Mouse (Mus musculus) thymus, adult 2 months (tissue): ENCODE data around the gene Tom1. TPM values are rescaled to one million over a fixed set of nuclear protein-coding genes. Genes with fewer than 3 reads are reported as not detected.

ENCODE experiments used
- DNase-seq: peaks from one replicate; pipeline ENCODE4 v3.0.0; 2021
- H3K27ac ChIP-seq: fragments of 200-500 bp; 2 replicates; pipeline ENCODE4 v1.5.1; 2012; ENCODE audit warnings: low read length, control low read depth; ENCODE audit not compliant: control insufficient read depth, insufficient read depth
- H3K27me3 ChIP-seq: fragments of 200-500 bp; 2 replicates; pipeline ENCODE4 v1.6.1; 2012; ENCODE audit warnings: mild to moderate bottlenecking, low read length, moderate library complexity, mixed read lengths; ENCODE audit not compliant: control insufficient read depth, insufficient read depth
- H3K36me3 ChIP-seq: fragments of 200-500 bp; 2 replicates; pipeline ENCODE4 v1.6.1; 2012; ENCODE audit warnings: mild to moderate bottlenecking, low read length, moderate library complexity; ENCODE audit not compliant: control insufficient read depth, insufficient read depth
- H3K4me1 ChIP-seq: fragments of 200-500 bp; replicated peaks from 2 replicates; pipeline ENCODE4 v1.6.1; 2012; ENCODE audit warnings: low read length; ENCODE audit not compliant: control insufficient read depth, insufficient read depth
- H3K4me3 ChIP-seq: fragments of 200-500 bp; 2 replicates; pipeline ENCODE4 v1.5.1; 2012; ENCODE audit warnings: mild to moderate bottlenecking, low read length, control low read depth, moderate library complexity; ENCODE audit not compliant: control insufficient read depth, insufficient read depth
- CTCF ChIP-seq: fragments of 200-500 bp; IDR thresholded peaks from 2 replicates; pipeline ENCODE4 v1.5.1; 2012; ENCODE audit warnings: mild to moderate bottlenecking, control low read depth, low read length, moderate library complexity, borderline replicate concordance; ENCODE audit not compliant: control insufficient read depth, poor library complexity, insufficient read depth; ENCODE audit errors: extremely low read depth
- POLR2A ChIP-seq: fragments of 200-500 bp; IDR thresholded peaks from 2 replicates; pipeline ENCODE4 v1.6.1; 2012; ENCODE audit warnings: mild to moderate bottlenecking, low read length, control low read depth, moderate library complexity; ENCODE audit not compliant: control insufficient read depth, poor library complexity, insufficient read depth; ENCODE audit errors: extremely low read depth
- WGBS: fragments of 180-500 bp; shearing (Covaris S2); methylation state at CpG from one replicate; pipeline ENCODE4 v1.1.7; 2018; 5-methylcytosine and 5-hydroxymethylcytosine counted together
- polyA plus RNA-seq: library from polyadenylated mRNA; depleted of rRNA; stranded (reverse); fragments of >200 nt; gene quantifications from 2 replicates; pipeline ENCODE4 v1.2.3, GENCODE M21; 2012

Tom1 gene
- polyA plus RNA-seq, 1 experiment: 41.9 TPM

DNA sequence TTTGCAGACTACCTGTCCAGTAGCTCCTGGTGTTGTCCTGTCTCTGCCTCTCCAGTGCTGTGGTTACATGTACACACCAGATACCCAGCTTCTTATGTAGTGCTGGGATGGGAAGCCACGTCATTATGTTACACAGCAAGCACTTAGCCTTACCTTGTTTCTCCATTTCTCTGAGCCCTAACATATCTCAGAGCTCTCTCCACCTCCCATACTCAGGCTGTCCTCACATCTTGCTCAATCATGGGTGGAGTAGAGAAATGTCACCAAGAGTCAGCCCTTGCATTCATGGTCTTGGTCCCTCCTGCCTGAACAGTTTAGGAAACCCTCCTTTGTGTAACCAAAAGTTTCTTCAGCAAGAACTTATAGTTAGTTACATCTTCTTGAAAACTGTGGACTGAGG is 6.2 kb downstream of the Tom1 start:
- no peaks in the 10 kb centered on the region for H3K36me3 ChIP-seq
- no peaks in the 10 kb centered on the region for H3K4me1 ChIP-seq
- no peaks in the 10 kb centered on the region for H3K27me3 ChIP-seq
- H3K4me3 ChIP-seq: no peak overlapping the region
- TF ChIP-seq CTCF: no peak
- no peak for TF ChIP-seq POLR2A
- no peak overlapping the region for H3K27ac ChIP-seq
- DNase-seq: no peak
- WGBS: 81% methylated on average over 1 of the region's 1 CpGs

DNA sequence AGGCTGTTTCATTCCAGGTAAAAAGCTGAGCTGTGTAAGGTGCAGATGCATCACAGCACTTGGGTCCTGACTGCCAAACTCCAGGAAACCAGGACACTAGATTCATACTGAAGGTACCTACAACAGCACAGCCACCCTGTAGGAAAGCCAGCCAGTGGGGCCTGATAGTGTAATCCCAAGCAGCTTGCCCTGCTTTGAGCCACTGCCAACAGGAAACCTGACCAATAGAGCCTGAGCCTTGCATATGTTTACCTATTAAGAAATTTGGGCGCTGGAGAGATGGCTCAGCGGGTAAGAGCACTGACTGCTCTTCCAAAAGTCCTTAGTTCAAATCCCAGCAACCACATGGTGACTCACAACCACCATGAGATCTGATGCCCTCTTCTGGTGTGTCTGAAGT is 8.7 kb downstream of the Tom1 start:
- WGBS: 95% methylated on average over 2 of the region's 2 CpGs
- TF ChIP-seq CTCF (no peak), POLR2A (no peak)
- DNase-seq: no peak
- H3K4me3 ChIP-seq: no peak overlapping the region
- H3K36me3 ChIP-seq: no peaks in the 10 kb centered on the region
- no peaks in the 10 kb centered on the region for H3K27me3 ChIP-seq
- H3K27ac ChIP-seq: no peak overlapping the region
- no peaks in the 10 kb centered on the region for H3K4me1 ChIP-seq

DNA sequence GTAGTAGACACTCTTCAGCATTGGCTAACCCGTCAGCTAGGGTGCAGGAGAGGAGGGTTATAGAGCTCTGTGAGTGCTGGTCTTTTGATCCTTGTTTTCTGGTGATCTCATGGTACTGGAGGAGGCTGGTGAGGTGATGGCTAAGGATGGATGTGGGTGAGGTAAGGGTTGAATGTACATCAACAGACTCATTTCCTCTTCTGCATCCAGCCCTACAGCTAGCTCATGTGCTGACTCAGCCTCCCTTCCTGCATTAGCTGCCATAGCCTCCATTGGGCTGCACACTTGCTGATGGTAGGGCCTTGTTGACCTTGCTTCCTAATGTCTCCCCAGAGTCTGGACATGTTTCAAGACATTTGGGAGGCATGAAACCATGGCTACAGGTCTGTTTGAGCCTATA is 9.5 kb downstream of the Tom1 start:
- DNase-seq: no peak
- Histone ChIP-seq H3K4me3 (no peak overlapping the region), H3K27ac (no peak overlapping the region), H3K36me3 (no peaks in the 10 kb centered on the region), H3K4me1 (no peaks in the 10 kb centered on the region), H3K27me3 (no peaks in the 10 kb centered on the region)
- WGBS: 93% methylated on average over 1 of the region's 1 CpGs
- TF ChIP-seq POLR2A: no peak
- TF ChIP-seq CTCF: no peak

GRCm38 (mm10) chr8:75046303-75046702 is 12.8 kb downstream of the Tom1 start:
- H3K4me1 ChIP-seq: no peaks in the 10 kb centered on the region
- no peaks in the 10 kb centered on the region for H3K36me3 ChIP-seq
- H3K27ac ChIP-seq: no peak overlapping the region
- DNase-seq: no peak
- 91% methylated on average over 1 of the region's 1 CpGs for WGBS
- no peaks in the 10 kb centered on the region for H3K27me3 ChIP-seq
- TF ChIP-seq POLR2A (no peak), CTCF (no peak)
- H3K4me3 ChIP-seq: no peak overlapping the region

- no peaks in the 10 kb centered on the region for H3K4me1 ChIP-seq
- no peaks in the 10 kb centered on the region for H3K27me3 ChIP-seq
- 93% methylated on average over 3 of the region's 3 CpGs for WGBS
- DNase-seq: no peak
- H3K4me3 ChIP-seq: no peak overlapping the region
- TF ChIP-seq CTCF (no peak), POLR2A (no peak)
- H3K27ac ChIP-seq: no peak overlapping the region
- H3K36me3 ChIP-seq: no peaks in the 10 kb centered on the region
Observed at GRCm38 (mm10) chr8:75047784-75048183, 14.3 kb downstream of the Tom1 start.

GRCm38 (mm10) chr8:75053342-75053741 is 19.8 kb downstream of the Tom1 start:
- Histone ChIP-seq H3K27ac (no peak overlapping the region), H3K4me3 (no peak overlapping the region), H3K36me3 (no peaks in the 10 kb centered on the region), H3K27me3 (no peaks in the 10 kb centered on the region), H3K4me1 (no peaks in the 10 kb centered on the region)
- WGBS: 95% methylated on average over 4 of the region's 4 CpGs
- TF ChIP-seq CTCF (no peak), POLR2A (no peak)
- DNase-seq: no peak

- no peak for DNase-seq
- Histone ChIP-seq H3K27ac (no peak overlapping the region), H3K4me1 (no peaks in the 10 kb centered on the region), H3K27me3 (no peaks in the 10 kb centered on the region), H3K36me3 (no peaks in the 10 kb centered on the region), H3K4me3 (no peak overlapping the region)
- 88% methylated on average over 2 of the region's 2 CpGs for WGBS
- TF ChIP-seq POLR2A: no peak
- no peak for TF ChIP-seq CTCF
Observed at GRCm38 (mm10) chr8:75055673-75056072, 22.2 kb downstream of the Tom1 start.
